Mouse (Mus musculus) bone marrow macrophage, adult 2 months (primary cell): Measurements from ENCODE around the gene Hoxd4.

Source experiments
- CTCF ChIP-seq: IDR thresholded peaks from 2 replicates; pipeline ENCODE4 v1.5.1; 2012; ENCODE audit warnings: low read depth, mild to moderate bottlenecking, low read length, moderate library complexity
- POLR2A ChIP-seq: IDR thresholded peaks from 2 replicates; pipeline ENCODE4 v1.6.1; 2012; ENCODE audit warnings: mild to moderate bottlenecking, low read depth, low read length, borderline replicate concordance

DNA sequence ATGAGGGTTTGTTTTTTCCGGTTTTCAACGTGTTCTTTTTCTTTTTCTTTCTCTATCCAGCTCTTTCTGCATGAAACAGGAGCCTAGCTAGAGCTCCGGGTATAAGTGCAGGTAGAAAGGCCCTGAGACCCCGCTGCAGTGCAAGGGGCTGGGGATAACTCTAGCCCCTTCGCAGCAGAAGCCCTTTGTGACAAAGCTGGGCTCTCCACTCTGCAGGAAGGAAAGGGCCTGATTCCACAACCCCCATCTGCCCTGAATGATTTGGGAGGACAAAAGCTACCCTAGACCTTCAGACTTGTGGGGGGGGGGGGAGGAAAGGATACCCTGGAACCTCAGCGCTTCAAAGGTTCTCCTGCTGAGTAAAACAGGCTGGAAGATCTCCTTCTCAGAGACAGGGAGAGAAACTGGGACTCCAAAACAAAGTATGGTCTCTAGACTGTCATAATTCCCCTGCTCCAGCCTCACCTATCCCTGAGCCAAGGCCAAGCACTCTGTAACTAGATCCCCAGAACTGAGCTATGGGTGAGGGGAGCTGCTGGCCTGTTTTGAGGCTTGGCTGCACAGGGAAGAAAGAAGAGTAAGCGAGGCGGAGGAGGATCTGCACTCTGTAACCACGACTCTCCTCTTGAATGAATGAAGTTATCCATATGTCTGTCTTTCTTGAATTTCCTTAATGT, 35.2 kb upstream of the Hoxd4 start:
- TF ChIP-seq CTCF = no peak
- TF ChIP-seq POLR2A = no peak
